Mouse (Mus musculus) 3T3-L1 (cell line): ENCODE results near the gene Tarbp1.

Experiments used
- DNase-seq: peaks from one replicate; pipeline ENCODE4 v3.0.0-alpha.2; 2015; ENCODE audit warnings: low read depth, low spot score

The Tarbp1 gene

DNA sequence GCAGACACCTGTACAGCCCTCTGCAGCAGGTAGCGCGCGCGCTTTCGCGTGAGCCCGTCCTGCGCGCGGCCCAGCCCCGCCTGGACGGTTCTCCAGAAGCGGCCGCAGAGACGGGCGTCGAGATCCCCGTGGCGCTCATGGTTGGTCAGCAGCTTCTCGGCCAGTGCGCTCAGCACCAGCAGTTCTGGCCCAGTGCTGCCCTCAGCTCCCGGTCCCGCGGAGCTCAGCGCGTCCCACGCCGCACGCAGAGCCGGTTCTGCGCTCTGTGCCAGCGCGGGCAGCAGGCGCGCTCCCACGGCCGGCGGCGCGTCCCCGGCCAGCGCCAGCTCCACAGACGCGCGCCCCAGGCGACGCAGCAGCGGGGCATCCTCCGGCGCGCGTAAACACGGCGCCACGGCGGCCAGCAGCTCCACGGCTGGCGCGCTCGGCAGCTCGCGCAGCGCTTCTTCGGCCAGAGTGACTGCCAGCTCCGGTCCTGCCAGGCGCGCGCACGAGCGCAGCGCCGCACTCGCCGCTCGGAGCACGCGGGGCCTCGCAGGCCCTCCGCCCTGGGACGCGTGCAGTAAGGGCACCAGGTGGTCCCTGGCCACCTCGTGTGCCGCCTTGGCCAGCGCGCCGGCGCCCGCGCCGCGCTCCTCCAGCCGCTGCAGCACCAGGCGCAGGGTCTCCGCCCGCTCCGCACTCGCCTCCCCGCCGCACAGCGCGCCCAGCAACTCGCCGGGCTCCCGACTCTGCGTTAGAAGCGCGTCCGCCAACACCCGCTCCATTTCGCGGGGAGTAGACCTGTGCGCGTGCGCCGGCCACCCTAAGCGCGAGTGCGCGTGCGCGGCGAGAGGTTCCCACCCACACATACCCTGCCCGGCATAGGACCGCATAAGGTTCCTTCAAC, at the start of gene Tarbp1:
Tarbp1 (minus strand) TSS at position 767 of the 889 bp plus-strand sequence.
- peak; percentile 85 for DNase-seq

DNA sequence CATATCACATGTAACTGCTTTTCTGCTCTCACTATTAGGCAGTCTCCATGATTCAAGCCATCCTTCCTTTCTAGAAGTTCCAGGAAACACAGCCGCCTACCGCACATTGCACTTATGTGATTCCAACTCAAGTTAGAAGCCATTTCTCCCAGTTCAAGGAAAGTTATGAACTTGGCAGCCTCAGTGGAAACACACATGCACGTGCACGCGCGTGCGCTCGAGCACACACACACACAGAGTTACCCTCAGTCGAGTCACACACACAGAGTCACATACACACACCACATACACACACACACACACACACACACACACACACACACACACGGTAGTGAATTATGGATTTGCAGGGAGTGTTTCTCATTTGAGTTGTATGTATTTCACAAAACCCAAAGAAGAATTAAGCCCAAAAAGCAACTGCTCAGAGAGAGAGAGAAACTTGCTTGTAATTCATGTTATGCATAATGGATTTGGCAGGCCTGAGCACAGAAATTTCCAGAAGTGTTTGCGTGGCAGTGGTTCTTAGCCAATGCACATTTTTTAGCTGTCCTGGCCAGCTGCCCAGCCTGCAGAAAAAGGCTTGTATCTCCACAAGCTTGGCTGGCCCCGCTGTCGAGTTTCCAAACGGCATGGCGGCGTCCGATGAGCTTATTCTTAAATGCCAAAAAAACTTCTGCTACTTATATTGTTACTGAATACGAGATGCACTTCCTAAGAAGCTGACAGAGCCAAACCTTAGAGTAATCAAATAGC, 49.5 kb upstream of the Tarbp1 start:
- peak; percentile 93 for DNase-seq

GRCm38 (mm10) chr8:126523060-126523574, 48.3 kb upstream of the Tarbp1 start:
- DNase-seq: peak; percentile 98

DNA sequence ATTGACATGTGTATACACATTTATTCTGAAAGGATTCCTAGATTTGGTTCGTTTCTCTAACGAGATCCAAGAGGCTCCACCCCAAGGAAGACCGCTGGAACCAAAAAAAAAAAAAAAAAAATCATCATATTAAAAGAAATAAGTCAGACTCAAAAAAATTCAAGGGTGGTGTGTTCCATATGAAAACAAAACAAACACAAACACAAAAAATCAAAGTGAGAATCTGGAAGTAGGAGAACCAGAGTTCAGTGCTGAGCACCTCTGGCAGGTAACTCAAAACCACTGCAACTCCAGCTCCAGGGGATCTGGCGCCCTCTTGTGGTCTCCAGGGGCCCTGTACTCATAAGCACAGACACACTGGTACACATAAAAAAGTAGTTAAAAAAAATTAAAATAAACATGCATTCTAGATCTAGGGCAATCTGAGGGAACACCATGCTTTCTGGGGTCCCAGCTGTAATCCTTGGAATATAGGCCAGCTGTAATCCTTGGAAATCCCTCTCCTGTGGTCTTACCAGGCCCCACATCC, 44.6 kb upstream of the Tarbp1 start:
- DNase-seq: no peak

DNA sequence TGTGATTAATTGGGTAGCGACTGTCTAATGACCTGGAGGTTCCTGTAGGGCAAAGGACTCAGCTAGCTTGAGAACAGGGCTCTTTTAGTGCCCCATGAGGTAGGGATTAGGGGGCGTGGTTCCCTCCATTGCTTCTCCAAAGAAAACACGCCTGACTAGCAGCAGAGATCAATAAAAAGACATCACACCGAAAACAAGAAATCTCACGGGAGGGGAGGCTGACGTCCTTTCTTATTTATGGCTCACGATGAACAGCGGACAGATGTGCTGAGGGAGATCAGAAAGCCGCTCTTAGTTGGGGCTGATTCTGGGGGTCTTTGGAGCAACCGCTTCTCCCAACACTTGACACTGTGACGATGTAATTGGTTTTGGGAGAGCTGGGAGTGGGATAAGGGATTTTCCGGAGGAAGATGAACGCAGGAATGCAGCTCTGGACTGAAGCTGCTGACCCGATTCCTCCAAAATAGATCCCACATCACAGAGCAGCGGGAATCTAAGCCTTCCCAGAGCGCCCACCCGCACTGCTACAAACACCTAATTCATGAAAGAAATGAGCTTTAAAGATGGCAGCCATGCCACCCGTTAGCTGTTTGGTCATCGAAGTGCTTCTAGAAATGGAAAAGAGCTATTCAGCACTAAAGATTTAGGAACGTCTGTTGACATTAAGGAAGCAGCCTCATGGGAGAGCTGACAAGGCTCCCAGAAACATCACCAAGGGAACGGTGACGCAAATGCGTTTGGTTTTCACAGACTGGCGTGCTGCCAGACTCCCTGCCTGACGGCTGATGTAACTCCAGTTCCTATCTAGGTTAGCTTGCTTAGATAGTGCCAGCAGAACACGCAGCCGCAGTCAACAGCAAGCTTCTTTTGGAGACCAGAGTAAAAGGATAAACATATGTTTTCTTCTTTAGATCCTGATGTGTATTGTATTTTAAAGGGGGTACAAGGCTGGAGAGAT, 42.0 kb upstream of the Tarbp1 start:
- peak; percentile 88 for DNase-seq

DNA sequence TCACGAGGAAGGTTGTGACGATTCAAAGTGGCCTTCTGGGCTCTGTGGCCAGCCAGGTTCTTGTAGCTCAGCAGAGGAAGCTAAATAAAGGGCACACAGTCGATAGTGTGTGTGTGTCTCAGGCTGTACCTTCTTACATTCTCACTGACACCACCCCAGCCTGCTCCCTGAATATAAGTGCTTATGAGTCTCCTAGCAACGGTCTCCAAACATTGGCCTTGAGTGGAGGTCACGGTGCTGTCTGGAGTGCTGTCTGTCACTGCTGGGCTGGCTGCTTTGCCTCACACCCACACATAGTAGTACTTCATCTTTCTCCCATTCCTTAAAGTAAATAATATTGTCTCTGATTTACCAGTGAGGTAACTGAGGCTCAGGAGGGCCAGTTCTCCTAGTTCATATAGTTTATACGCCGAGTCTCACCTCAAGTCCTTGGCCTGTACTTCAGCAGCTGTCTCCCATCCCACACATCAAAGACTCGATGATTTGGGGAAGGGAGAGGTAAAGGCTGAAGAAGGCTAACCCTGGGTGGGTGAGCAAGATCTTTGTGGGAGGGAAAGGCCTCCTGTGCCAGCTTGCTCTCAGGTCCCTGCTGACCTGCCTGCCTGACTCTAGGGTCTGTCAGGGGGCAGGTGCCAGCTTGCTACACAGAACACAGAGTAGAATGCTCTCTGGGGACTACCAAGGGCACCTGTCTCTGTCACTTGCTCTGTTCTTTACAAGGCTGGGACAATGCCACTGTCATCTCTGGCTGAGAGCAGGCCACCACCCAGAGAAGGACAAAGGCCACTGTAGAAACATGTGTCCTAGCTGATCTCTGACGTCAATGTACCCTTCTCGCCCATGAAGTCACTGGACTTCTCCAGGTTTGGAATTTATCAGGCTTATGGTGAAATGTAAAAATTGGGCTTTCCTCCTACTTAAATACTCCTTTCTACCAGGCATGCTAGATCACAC, 39.4 kb upstream of the Tarbp1 start:
- DNase-seq: no peak

DNA sequence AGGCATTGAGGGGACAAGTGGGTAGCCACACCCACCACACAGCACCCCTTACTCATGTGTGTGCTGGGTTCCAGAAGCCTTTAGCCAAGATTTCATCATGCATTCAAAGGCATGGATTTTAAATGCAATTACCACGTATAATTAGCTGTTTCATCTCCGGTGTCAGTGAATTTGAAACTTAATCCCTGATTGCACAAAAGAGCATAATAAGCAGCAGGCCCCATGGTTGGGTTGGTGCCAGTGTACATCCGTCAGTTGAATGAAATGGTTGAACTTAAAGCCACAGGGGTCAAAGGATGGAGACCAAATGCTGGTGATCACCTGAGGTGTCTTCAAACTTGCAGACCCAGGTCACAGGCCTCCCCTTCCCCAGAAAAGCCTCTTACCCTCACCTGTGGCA, 36.0 kb upstream of the Tarbp1 start:
- DNase-seq: no peak

DNA sequence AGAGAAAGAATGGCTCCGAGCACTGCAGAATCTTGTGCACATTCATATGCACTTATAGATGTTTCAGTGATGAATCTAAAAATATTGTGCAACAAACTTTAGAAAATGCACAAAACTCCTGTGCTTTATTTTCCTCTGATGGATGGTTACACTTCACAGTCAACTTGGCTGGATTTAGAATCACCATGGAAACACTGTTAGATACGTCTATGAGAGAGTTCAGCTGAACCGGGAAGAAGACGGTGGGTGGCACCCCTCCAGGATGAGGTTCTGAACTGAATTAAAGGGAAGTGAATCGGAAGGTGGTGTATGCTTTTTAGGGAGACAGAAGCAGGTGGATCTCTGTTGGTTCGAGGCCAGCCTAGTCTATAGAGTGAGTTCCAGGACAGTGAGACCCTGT, 34.8 kb upstream of the Tarbp1 start:
- DNase-seq: no peak

DNA sequence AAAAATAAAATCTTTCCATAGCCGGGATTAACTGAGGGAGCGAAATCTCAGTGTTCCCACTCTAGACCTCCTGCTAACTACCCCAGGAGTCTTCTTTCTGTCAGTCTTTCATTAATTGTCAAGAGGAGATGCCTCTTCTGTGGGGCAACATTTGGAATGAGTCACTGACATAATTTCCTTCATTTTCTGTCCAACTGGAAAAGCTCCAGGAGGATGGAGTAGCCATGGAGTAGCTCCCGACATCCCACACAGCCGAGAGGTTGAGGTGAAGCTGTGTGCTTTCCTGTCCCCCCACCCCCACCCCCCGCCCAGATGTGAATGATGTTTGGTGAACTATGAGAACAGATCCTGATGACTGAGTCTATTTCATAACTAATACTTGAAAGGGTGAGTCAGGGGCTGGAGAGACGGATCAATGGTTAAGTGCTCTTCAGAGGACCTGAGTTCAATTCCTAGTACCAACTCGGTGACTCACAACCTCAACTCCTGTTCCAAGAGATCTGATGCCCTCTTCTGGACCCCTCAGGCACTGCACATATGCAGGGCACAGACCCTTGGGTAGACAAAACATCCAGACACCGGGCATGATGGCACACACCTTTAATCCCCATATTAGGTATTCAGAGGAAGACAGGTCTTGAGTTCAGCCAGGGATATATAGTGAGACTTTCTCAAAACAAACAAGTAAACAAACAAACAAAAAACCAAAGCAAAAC, 34.2 kb upstream of the Tarbp1 start:
- DNase-seq: peak; percentile 72

DNA sequence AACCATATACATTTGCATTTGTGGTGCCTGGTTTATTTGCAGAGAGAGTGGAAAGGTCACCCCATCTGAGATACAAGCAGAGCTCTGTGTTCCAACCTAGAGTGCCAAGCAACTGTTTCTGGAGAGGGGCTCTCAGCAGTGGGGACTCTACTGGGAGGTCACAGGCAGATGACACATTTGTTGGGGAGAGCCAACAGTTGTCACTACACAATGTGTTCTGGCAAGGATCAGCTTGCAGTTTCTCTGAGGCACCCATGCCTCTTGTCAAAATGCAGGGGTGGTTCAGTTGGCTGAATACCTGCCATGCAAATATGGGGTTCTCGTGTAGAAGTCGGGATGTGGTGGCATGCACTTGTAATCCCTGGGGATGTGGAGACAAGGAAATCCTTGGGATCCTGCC, 33.4 kb upstream of the Tarbp1 start:
- DNase-seq: no peak

DNA sequence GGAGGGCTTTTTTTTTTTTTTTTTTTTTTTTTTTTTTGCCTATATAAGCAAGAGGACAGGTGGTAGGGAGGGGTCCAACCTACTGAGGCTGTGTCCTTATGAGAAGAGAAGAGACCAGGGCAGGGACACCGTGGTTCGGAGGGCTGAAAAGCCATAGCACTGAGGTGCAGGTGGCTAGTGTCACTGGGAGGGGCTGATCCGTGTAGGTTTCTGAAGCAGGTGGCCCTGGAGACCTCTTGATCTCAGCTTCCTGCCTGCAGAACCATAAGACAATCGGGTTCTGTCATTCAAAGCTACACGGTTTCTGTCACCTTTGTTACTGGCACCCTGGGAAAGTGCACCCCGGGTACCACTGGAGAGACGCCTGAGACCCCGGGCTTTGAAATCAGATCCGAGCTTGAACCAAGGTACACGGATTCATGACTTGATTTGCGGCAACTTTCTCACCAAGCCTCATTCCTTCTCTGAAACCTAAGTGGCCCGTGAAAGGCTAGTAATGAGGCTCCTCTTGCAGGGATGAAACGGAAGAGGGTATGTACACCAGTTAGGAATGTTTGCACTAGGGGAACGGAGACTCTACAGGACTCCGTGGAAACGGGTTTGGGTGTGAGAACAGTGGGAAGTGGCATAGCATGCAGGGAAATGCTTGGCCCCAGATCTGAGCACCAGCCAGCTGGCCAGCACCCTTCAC, 29.8 kb upstream of the Tarbp1 start:
- no peak for DNase-seq

DNA sequence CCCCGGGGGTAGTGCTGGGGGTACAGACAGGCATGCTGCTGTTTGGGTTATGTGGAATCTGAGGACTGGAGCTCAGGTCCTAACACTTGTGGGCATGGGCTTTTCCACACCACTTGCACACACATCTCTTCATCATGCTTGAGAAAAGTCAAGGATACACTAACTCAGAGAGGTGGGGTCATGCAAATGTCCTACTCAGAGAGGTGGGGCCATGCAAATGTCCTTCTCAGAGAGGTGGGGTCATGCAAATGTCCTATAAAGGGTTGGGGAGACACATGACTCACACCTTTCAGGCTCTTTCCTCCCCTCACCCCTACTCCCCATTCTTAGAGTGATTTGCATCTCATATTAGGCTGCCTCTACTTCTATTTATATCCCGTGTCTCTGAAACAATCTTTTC, 27.9 kb upstream of the Tarbp1 start:
- no peak for DNase-seq

GRCm38 (mm10) chr8:126499371-126499770, 24.5 kb upstream of the Tarbp1 start:
- DNase-seq: no peak

DNA sequence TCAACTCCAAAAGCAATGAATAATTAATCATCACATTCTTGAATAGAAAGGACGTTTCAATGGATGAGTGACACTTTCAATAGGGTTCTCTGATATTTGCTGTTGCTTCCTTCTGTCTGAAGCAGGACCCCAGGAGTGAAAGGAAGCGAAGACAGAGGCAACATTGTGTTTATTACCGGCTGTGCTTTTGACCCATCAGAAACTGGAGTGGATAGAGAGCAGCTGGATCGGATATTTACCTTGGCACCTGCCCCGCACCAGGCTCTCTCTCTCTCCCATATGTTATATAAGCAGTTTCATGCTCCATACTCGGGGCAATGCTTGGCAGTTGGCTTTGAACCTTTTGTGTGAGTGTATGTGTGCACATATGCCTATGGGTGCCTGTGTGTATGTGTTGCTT, 23.6 kb upstream of the Tarbp1 start:
- DNase-seq: no peak

GRCm38 (mm10) chr8:126497541-126498428, 22.9 kb upstream of the Tarbp1 start:
- peak; percentile 90 for DNase-seq

- DNase-seq: no peak
Observed at GRCm38 (mm10) chr8:126496915-126497314, 22.1 kb upstream of the Tarbp1 start.

- DNase-seq: no peak
Observed at GRCm38 (mm10) chr8:126495461-126495860, 20.6 kb upstream of the Tarbp1 start.
